Mouse (Mus musculus) urinary bladder, adult 18-20 months (tissue): ENCODE results near the gene Atg2a.

ENCODE experiments used
- DNase-seq, 2 experiments: peaks; one replicate each; pipeline ENCODE4 v3.0.0; 2022; ENCODE audit warnings: low spot score in 2 of 2, mixed read lengths in 2 of 2

The Atg2a gene

DNA sequence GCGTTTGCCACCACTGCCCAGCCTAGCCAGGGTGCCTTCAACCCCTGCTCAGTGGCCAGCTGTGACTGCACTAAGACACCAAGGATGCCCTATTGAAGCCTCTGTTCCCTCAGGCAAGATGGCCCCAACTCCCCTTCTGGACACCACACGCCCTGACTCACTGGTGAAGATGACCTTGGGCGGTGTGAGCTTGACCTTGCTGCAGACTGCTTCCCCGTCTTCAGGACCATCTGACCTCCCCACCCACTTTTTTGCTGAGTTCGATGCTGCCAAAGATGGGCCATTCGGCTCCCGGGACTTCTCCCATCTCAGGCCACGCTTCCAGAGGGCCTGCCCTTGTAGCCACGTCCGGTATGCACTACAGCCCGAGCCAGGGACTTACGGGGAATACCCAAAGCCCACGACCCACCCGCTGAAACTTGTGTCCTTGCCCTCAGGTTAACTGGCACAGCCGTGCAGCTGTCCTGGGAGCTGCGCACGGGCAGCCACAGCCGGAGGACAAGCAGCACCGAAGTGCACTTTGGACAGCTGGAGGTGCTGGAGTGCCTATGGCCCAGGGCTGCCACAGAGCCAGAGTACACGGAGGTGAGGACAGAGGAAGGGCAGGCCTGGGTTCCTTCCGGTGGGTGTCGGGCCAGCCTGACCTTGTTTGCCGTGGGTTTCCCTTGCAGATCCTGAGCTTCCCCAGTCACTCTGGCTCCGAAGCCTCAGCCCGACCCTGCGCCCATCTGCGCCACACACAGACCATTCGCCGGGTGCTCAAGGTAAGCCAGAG lies 6.2 kb downstream of the Atg2a start:
- no peak for DNase-seq

DNA sequence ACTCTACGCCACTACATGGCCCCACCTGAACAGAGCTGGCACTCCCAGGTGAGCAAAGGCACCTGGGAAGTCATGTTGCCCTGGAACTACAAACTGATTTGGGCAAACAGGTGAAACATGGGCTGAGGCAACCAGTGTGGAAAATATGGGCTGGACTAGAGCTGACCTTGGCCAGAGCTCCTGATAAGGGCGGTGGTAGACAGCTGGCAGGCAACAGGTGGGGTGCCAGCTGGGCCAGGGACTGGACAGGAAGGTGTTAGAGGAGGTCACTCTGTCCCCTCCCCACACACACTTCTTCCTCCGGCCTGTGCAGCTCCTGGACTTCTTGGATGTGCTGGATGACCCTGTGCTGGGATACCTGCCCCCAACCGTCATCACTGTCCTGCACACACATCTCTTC lies 11.6 kb downstream of the Atg2a start:
- no peak for DNase-seq

DNA sequence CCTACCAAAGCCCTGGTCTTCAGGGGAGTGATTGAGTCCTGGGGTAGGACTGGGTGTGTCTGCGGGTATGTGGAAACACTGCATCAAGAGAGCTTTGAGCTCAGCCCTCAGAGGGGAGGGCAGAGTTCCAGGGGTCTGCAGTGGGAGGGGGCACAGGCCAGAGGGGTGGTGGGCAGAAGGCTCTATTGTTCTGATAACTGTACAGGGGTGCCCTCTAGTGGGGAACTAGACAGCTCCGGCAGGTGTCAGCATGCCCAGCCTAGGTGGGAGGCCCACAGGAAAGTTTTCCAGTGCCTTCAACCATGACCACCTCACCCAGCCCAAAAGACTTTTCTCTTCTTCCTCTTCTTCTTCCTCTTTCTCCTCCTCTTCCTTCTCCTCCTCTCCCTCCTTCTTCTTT lies 19.0 kb downstream of the Atg2a start:
- DNase-seq, result no peak

DNA sequence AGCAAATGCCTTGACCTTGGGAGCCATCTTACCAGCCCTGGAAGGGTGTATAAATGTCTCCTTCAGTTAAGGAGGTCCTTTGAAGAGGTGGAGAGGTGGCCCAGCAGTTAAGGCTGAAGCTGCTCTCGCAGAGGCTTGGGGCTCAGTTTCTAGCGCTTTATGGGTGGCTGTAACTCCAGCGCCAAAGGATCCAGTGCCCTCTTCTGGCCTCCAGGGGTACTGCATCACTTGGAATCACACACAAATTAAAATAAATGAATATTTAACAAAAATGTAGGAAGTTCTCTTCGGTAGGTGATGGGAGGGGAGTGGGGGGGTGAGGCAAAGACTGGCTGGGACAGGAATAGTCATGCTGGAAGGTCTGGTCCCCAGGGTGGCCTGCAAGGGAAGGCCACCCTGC lies 19.5 kb downstream of the Atg2a start:
- DNase-seq, result no peak

DNA sequence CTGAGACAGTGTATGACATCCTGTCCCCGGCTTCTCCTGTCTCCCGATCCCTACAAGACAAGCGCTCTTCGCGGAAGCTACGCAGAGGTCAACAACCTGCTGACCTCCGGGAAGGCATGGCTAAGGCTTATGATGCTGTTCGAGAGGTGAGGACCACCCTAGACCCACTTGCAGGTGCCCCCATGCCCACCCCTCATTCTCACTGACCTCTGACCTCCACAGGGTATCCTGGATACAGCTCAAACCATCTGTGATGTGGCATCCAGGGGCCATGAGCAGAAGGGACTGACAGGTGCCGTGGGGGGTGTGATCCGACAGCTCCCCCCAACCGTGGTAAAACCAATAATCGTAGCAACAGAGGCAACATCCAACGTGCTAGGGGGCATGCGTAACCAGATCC lies 19.9 kb downstream of the Atg2a start:
- DNase-seq, result no peak

DNA sequence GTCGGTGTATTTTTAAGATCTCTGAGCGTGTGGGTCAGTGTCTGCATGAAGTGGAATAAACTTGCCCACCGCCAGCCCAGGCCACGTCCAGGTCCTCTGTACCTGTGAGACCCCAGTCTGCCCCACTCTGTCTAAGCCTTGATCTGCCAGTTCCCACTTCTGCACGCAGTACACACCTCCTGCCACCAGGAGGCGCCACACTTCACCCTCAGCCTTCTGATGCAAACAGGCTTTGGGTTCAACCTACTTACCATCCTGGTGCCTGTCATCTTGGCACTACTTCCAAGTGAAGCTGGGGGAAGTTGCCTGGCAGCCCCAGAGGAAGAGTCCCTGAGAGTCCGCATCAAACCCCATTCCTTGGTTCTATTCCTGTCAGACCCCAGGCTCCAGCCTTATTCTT lies 20.8 kb downstream of the Atg2a start:
- peak; percentile 41 to 56 for DNase-seq

DNA sequence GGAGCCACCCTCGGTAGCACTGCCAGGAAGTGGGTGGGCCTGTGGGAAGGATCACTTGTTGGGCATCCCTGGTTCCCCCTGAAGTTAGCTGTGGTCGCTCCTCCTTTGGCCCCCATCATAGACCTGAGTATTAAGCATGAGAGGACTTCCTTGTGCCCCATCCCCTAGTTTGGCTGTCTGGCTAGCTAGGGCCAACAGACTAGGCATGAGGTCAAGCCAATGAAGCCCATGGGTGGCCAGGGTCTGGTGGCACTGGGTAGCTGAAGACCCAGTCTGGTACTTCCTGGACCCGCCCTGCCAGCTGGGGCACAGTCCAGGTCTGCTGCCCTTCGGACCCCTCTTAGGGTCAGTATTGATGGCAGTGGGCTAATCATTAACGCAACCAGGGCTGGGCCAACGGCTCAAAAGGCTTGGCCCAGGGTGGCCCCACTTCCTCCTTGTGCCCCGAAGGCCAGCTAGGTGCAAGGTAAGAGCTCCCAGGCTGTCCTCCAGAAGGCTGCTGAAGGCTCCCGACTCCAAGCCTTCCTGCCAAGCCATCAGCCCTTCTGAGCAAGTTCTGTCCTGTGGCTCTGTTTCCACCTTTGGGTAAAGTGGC lies 21.5 kb downstream of the Atg2a start:
- no peak for DNase-seq

DNA sequence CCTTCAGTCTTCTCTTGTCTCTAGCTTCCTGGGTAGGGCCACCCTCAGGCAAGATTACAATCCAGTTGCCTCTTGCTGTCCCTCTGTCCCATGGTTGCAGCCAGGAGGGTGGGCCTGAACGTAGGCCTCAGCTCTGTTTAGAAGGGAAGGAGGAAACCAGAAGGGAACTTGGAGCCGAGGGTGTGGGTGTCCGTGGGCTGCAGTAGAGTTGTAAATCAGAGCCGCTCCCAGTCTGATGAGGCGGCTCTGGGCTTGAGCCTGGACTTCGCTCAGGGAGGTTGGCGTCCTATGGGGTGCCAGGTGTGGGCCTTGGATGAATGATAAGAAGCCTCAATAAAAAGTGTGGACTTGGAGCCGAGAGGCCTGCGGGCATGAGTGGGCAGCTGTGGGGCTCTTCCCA lies 22.7 kb downstream of the Atg2a start:
- peak in 1 of 2 experiments; percentile 43 for DNase-seq

DNA sequence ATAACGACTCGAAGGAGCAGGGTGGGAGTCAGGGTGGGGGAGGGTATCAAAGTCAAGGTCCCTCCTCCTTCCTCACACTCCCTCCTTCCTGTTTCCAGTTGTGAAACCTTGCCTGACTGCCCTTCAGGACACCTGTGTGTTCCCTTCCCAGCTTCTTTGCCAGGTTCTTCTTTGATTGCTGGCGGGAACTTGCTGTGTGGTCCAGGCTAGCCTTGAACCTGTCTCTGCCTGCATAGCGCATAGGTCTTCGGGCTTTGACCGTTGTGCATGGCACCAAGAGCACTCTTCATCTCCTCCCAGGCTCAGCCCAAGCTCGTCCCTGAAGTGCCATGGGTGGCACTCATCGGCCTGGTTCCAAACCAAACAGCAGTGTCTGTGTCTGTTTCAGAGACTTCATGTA lies 23.5 kb downstream of the Atg2a start:
- DNase-seq, result no peak

DNA sequence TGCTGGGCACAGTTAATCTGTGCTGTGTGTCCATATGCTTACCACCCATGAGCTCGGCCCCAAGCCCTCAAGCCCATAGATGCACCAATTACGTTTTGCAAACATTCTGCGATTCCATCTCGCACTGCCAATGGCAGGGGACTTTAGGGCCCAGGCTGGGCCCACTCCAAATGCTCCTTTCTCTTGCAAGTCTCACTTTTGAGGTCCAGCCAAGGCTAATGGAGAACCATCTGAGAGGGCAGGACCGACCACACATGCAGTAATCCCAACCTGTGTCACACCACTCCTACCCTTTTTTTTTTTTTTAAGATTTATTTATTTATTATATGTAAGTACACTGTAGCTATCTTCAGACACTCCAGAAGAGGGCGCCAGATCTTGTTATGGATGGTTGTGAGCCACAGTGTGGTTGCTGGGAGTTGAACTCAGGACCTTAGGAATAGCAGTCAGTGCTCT lies 24.3 kb downstream of the Atg2a start:
- no peak for DNase-seq

DNA sequence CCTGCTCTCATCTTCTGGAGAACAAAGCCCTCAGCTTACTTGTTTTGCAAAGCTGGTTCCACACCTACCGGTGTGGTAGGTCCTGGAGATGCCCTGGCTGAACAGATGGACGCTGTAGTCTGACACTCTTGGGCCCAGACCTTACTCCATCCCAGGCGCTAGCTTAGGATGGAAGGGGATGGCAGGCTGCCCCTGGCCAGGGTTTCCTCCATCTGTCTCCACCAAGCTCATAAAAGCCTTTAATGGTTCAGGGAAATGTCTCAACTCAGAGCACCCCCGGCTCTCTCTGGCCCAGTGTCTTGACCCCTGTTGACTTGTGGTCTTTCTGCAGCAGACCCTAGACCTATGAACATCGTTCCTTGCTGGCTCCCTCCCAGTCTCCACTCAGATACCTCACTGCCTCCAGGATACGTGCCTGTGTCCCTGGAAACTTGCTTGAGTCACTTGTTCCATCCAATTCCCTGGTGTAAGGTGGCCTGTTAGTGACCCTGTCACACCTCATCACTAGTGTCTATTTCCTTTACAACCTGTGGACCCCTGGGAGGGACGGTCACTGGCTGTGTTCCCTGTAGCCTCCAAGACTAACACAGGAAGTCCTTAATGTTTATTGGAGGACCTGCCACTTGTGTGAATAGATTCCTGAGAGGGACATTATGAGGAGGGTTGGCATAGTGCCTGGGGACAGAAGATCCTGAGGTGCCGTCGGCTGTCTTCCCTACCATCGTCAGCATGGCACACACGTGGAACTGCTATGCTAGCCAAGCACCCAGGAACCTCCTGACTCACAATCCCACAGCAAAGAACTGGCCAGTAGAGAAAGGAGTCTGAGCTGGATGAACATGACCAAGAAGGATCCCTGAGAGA lies 26.1 kb downstream of the Atg2a start:
- DNase-seq, result no peak

DNA sequence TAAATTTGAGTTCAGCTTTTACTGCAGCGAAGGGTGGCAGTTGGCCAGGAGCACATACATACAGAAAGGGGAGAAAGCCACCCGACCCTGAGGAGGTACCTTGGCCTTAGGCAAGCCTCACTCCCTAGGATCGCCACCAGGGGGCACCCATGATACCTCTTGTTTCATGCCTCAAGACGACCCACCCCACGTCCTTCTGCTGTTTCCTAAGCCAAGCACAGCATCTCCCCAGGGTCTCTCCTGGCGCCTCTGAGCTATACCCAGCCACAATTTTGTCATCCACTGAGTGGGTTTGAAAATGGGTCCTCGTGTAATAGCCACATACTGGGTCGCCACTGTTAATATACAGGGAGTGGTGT lies 26.7 kb downstream of the Atg2a start:
- DNase-seq, result peak; percentile 81 to 82

DNA sequence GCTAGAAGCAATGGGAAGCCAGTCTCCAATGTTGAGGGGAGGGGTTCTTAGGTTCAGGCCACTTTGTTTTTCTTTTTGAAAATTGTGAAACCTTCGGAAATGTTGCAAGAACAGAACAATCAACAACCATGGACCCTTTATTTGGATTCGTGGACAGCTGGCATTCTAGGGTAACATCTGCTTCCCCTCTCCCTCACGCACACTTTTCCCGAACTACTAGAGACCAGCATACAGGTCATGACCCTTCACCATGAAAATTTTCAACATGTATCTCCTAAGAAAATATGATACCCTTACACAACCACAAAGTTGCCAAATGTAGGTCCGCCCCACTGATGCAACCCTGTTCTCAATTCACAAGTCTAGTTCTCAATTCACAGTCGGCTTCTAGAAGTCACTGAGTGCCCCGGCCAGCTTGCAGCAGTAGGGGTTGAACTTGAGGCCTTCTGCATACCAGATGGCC lies 27.2 kb downstream of the Atg2a start:
- DNase-seq, result no peak

DNA sequence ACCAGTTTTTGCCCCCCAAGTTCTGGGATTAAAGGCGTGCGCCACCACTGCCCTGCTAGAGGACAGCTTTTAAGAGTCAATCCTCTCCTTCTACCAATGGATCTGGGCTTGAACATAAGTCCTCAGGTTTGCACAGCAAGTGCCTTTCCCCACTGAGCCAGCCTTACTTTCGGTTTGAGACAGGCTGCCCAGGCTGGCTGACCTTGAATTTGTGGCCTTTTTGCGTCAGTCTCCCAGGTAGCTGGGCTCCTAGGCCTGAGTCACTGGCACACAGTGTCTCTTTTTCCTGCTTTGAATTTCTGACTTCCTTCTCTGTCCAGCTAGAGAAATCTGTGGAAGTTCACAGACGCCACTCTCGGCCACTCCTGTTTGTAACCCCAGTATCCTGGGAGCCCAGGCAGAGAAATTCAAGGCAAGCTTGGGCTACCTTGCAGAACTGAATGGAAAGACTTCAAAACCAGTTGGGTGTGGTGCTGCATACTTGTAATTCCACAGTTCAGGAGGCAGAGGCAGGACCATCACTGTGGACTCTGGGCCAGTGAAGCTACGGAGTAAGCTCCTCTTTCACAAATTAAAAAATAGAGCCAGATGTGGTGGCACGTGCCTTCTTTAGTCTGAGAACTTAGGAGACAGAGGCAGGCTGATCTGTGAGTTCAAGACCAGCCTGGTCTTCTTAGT lies 28.5 kb downstream of the Atg2a start:
- DNase-seq, result no peak

DNA sequence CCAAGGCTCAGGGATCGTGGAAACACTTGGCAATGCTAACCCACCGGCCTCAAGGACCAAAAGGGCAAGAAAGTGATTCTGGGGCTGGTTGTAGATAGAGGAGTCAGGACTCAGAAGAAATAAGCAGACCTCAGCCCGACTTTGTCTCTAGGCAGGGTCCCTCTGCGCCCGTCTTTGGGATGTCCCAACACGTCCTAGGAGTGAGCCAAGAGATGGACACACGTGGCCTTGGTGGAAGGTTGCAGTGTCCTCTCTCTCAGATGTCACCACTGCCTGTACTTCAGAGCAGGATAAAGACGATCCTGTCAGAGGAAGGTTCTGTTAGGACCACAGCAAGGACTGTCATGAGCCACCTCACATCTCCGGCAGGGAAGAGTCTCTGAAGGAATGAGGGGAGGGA lies 29.2 kb downstream of the Atg2a start:
- DNase-seq, result no peak

DNA sequence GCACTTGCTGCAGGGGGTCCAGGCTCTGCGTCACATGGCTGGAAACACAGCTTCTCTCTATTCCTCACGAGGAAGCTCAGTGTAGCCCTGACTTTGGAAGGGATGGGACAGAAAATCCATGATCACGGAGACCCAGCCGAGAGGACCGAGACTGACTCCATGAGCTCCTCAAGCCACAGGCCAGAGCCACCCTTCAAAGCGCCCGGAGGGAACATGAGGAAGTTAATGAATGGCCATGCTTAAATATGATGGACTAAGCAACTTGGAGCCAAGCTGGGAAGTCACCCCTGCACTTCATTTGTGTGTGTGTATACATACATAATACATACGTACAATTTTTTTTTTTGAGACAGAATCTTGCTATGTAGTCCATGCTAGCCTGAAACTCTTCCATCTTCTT lies 29.7 kb downstream of the Atg2a start:
- no peak for DNase-seq

DNA sequence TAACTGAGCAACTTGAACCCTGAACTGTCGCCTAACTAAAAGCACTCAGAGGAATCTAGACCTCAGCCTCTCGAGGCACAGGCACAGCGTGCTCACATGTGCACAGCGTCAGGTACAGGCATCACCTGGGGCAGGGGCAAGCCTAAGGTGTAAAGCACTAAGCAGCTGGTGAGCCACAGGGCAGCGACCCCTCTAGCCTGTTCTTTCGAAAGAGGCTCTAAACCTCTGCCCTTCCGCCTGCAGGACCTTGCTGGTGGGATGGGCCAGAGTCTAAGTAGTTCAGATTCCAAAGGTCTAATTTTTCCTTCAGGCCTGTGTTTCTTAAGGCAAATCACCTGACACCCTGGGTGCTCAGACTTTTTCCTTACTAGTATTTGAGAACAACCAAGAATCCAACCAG lies 30.6 kb downstream of the Atg2a start:
- DNase-seq, result no peak

DNA sequence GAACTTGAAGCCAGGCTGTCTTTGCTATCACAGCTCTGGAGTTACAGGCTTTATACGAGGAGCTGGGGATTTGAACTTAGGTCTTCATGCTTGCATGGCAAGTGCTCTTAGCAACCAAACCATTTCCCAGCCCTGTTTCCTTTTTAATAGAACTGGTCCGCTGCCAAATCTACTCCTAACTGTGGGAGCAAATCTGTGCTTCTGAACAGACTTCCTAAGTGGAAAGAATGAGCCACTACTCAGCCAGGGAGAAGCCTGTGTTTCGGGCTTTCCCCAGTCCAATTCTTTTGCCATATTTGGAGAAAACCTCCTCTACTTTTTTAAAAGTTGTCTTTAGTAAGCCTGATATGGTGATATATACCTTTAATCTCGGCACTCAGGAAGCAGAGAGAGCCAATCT lies 31.3 kb downstream of the Atg2a start:
- DNase-seq, result no peak

DNA sequence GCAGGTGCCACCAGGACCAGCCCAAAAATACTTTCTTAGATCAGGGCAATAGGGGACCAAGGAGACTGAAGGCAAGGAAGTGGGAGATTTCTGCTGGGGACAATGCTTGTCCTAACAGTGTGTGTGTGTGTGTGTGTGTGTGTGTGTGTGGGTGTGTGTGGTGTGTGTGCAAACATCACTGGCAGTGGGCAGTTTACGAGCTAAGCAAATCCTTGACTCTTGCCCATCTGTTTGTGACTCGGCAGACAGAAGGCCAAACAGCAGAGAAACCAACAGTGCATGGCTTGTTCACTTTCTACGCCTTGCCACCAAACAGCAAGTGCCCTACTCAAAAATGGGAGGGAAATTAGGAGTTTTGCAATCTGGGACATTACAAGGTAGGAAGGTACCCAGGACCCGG lies 32.1 kb downstream of the Atg2a start:
- no peak for DNase-seq

DNA sequence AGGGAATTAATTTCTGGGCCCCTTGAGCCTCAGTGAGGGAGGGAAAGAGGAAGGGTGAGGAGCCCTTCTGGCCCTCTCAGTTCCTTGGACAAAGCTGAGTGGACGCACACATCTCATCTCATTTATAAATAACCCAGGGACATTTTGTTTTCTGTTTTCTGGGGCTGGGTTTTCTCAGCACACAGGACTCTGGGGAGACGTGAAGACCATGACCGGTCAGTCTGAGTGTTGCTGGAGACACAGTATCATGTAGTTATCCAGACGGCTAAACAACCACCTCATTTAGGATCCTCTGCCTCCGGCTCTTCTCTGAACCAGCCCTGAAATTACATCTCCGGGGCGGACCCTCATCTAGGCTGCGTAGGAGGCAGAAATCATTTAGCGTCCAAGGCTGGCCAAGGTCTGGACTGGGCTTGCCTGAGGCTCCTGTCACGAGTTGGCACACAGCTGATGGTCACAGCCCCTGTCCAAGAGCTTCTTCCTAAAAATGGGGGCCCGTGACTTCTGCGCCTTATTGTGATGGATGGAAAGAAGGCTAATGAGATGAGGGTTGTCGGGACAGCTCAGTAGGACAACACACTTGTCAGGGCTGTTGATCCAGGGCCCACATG lies 32.6 kb downstream of the Atg2a start:
- no peak for DNase-seq

DNA sequence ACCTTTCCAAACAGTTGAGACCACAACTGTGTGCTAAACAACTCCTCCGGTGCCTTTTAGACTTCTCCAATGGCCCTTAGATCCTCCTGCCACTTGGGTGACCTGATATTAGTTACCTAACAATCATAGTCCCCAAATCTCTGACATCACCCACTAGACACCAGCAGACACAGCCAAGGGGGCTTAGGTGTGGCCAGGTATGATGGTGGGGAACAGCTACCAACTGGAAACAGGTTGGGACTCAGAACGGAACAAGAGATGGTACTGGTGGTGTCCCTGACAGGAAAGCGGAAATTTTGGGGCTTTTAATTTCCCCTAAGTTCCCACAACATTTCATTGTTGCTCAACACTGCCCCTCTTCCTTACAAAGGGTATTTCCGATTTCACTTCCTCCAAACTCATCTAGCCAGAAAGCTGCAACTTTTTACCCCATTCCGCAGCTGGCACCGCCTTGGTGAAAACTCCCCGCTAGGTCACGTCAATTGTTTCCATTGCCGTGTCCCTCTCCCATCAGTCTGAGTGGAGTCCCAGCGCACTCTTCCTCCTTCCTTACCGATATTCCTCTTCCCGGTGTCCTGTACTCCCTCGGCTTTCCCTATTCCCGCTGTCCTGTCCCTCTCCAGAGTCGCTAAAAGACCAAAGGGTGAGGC lies 34.4 kb downstream of the Atg2a start:
- DNase-seq, result no peak
